Mouse (Mus musculus) cerebellum, adult 9-10 months (tissue): ENCODE results near the gene Gm973.

Experiments
- DNase-seq: peaks from one replicate; pipeline ENCODE4 v3.0.0; 2022

The Gm973 gene

GRCm38 (mm10) chr1:59495970-59496369 lies 20.1 kb upstream of the Gm973 start:
- no peak for DNase-seq

- DNase-seq, result no peak
These were observed 18.1 kb upstream of the Gm973 start for GRCm38 (mm10) chr1:59497741-59498613.

GRCm38 (mm10) chr1:59499327-59499726 lies 16.7 kb upstream of the Gm973 start:
- no peak for DNase-seq

GRCm38 (mm10) chr1:59502355-59502754 lies 13.7 kb upstream of the Gm973 start:
- no peak for DNase-seq

GRCm38 (mm10) chr1:59503659-59504301 lies 12.3 kb upstream of the Gm973 start:
- no peak for DNase-seq

- DNase-seq, result no peak
These were observed 11.8 kb upstream of the Gm973 start for GRCm38 (mm10) chr1:59504302-59504700.

GRCm38 (mm10) chr1:59508463-59509139 lies 7.5 kb upstream of the Gm973 start:
- no peak for DNase-seq

- peak; percentile 34 for DNase-seq
These were observed 4.3 kb upstream of the Gm973 start for GRCm38 (mm10) chr1:59511566-59512270.

GRCm38 (mm10) chr1:59520226-59520837 lies 4.3 kb downstream of the Gm973 start:
- DNase-seq, result no peak

- no peak for DNase-seq
These were observed 6.4 kb downstream of the Gm973 start for GRCm38 (mm10) chr1:59522456-59522855.

GRCm38 (mm10) chr1:59523378-59523958 lies 7.4 kb downstream of the Gm973 start:
- no peak for DNase-seq

- no peak for DNase-seq
These were observed 8.0 kb downstream of the Gm973 start for GRCm38 (mm10) chr1:59524071-59524470.

GRCm38 (mm10) chr1:59524759-59525158 lies 8.7 kb downstream of the Gm973 start:
- no peak for DNase-seq

GRCm38 (mm10) chr1:59527219-59527618 lies 11.2 kb downstream of the Gm973 start:
- no peak for DNase-seq

- DNase-seq, result peak; percentile 27
These were observed 19.1 kb downstream of the Gm973 start for GRCm38 (mm10) chr1:59534976-59535810.

- no peak for DNase-seq
These were observed 22.3 kb downstream of the Gm973 start for GRCm38 (mm10) chr1:59538381-59538780.

- DNase-seq, result no peak
These were observed 24.6 kb downstream of the Gm973 start for GRCm38 (mm10) chr1:59540537-59541148.

- peak; percentile 63 for DNase-seq
These were observed 25.4 kb downstream of the Gm973 start for GRCm38 (mm10) chr1:59541271-59542020.

GRCm38 (mm10) chr1:59542231-59542630 lies 26.2 kb downstream of the Gm973 start:
- DNase-seq, result peak; percentile 35

GRCm38 (mm10) chr1:59543911-59544310 lies 27.8 kb downstream of the Gm973 start:
- DNase-seq, result no peak
